Mouse (Mus musculus) gastrocnemius, adult 2 months (tissue): ENCODE results near the gene Olfr957. TPM values are rescaled to one million over a fixed set of nuclear protein-coding genes. Genes with fewer than 3 reads are reported as not detected.
A peak's percentile ranks its signal among the peaks of the same experiment; 100 is the strongest.

Experiments used
- DNase-seq: peaks from one replicate; pipeline ENCODE4 v3.0.0; 2022
- H3K27ac ChIP-seq: fragments of 200-600 bp; 2 replicates; pipeline ENCODE4 v1.8.1; 2022; ENCODE audit warnings: mild to moderate bottlenecking
- H3K4me3 ChIP-seq: fragments of 200-600 bp; 2 replicates; pipeline ENCODE4 v1.8.1; 2022; ENCODE audit warnings: mild to moderate bottlenecking, moderate library complexity
- CTCF ChIP-seq: fragments of 200-600 bp; IDR thresholded peaks from 2 replicates; pipeline ENCODE4 v1.8.1; 2022; ENCODE audit warnings: antibody characterized with exemption, mild to moderate bottlenecking, moderate library complexity
- intact Hi-C: fragments of 180-260 bp; cut with DNase I; formaldehyde crosslinking; loops from one replicate; pipeline ENCODE4 v1.15.1; 2025
- long read RNA-seq, 2 experiments: library from polyadenylated mRNA; stranded (forward); transcript quantifications; one replicate each; pipeline ENCODE4 v2.0.0; 2021
- total RNA-seq, 2 experiments: library from RNA; stranded (reverse); gene quantifications; 2 replicates each; pipeline ENCODE4 v1.2.3; 2021

Olfr957 gene
- total RNA-seq: not detected
- long read RNA-seq, experiment 1: 0 reads
- long read RNA-seq, experiment 2: 0 reads

DNA sequence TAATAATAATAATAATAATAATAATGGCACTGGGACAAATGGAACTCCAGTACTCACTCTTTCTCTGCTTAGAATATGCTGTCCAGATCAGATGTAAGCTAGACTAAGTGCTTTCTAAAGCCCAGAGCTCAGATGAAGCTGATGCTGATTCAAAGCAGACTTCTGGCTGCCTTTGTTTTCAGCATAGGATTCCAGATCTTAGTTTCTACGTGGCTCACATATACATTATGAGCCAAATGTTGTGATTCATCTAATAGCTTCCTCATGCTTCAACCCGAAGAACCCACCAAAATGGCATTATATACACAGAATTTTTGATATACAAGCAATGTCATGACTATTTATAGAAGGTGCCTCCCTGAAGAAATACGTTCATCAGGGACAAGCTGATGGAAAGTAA lies at the start of gene Olfr957:
Gene Olfr957, minus strand, starts transcription at position 279 of the 400 bp plus-strand sequence.
- no peak for DNase-seq
- no peak within 1 kb of the TSS for H3K27ac ChIP-seq
- TF ChIP-seq CTCF: no peak
- no peak within 1 kb of the TSS for H3K4me3 ChIP-seq
- intact Hi-C loops: no loop called here

DNA sequence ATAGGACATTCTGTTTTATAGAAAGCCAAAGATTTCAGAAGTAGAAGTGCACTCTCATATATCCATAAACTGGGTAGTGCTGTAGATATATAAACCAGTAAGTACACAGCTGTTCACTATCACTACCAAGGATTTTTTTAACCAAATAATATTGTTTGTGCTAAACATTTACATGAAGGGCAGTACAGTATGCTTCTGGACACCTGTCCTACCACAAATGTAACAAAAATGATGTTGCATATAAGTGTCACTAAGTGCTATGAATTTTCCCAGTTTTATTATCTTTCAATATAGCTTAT lies 42.7 kb upstream of the Olfr957 start:
- Histone ChIP-seq H3K4me3 (no peak overlapping the region), H3K27ac (no peak overlapping the region)
- intact Hi-C loops: no loop called here
- no peak for TF ChIP-seq CTCF
- DNase-seq: no peak

DNA sequence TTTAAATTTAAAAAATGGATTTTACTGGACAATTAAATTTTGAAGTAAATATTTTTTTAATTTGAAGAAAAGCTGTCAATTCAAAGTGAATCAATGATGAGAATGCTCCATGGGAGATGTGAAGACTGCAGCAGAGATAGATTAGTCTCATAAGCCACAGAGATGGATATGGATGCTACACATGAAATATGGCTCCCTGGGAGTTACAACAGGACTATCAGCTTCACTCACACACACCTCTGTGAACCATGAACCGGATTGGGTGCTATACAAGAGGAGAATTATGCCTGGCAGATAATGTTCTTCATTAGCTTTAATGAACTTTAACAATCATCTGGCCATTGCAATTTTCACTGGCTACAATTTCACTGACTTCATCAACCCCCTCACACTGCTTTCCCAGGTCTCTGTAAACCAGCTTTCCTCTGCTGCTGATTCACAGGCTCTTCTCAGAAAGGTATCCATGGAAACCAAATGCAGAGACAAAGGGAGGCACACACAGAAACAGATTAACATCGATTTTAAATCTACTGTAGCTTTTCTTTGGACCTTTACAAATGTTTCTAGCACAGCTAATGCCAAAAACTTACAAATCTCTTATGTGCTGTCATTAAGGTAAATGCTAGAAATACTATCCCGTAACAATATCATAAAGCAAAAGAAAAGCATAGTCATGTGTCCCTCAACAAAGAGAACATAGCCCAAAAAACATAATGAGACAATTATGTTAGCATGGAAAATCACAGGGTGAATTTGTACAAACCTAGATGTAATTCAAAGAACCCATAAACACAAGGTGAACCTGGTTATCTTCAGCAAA lies 42.1 kb upstream of the Olfr957 start:
- no peak for TF ChIP-seq CTCF
- intact Hi-C loops: no loop called here
- no peak for DNase-seq
- H3K4me3 ChIP-seq: no peak overlapping the region
- H3K27ac ChIP-seq: no peak overlapping the region

DNA sequence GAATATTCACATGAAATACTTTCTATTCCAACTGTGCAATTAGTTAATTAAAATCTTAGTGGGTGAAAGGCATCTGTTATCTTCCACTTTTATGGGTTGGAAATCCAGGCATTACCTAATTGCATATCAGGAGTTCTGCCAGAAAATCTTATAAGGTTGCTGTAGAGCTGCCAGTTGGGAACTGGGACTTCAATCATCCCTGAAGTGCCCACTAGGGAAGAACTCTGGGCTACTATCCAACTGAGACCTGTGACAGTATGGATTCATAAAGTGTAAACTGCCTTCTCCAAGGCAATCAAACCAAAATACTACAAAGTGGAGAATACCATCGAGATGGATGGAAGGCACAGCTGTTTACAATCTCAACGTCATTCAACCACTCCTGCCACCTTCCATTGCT lies 38.3 kb upstream of the Olfr957 start, which contains the start of gene Olfr958:
Gene Olfr958, minus strand, starts transcription at position 109 of the 400 bp plus-strand sequence.
- TF ChIP-seq CTCF: no peak
- no peak within 1 kb of the TSS for H3K27ac ChIP-seq
- no peak for DNase-seq
- intact Hi-C loops: no loop called here
- no peak within 1 kb of the TSS for H3K4me3 ChIP-seq

- intact Hi-C loops: no loop called here
- no peak overlapping the region for H3K4me3 ChIP-seq
- H3K27ac ChIP-seq: no peak overlapping the region
- no peak for TF ChIP-seq CTCF
- no peak for DNase-seq
These were observed 35.2 kb upstream of the Olfr957 start for GRCm38 (mm10) chr9:39550806-39551205.

- intact Hi-C loops: no loop called here
- TF ChIP-seq CTCF: no peak
- no peak for DNase-seq
These were observed 8.1 kb upstream of the Olfr957 start for GRCm38 (mm10) chr9:39523616-39524285.

GRCm38 (mm10) chr9:39518595-39518994 lies 3.0 kb upstream of the Olfr957 start:
- no peak overlapping the region for H3K4me3 ChIP-seq
- H3K27ac ChIP-seq: no peak overlapping the region
- no peak for TF ChIP-seq CTCF
- intact Hi-C loops: no loop called here
- no peak for DNase-seq

More at GRCm38 (mm10) chr9:39523616-39524285, 8.1 kb upstream of the Olfr957 start:
- no peak overlapping the region for H3K27ac ChIP-seq
- no peak overlapping the region for H3K4me3 ChIP-seq

GRCm38 (mm10) chr9:39509412-39509811 lies 6.2 kb downstream of the Olfr957 start:
- DNase-seq: no peak
- Histone ChIP-seq H3K27ac (no peak overlapping the region), H3K4me3 (no peak overlapping the region)
- no peak for TF ChIP-seq CTCF
- intact Hi-C loops: loop anchor here (1.0 kb wide), 1 partner anchor 101 kb away; the partner anchor contains the start of gene Olfr148

GRCm38 (mm10) chr9:39508998-39509397 lies 6.6 kb downstream of the Olfr957 start:
- peak; percentile 68 for TF ChIP-seq CTCF

DNA sequence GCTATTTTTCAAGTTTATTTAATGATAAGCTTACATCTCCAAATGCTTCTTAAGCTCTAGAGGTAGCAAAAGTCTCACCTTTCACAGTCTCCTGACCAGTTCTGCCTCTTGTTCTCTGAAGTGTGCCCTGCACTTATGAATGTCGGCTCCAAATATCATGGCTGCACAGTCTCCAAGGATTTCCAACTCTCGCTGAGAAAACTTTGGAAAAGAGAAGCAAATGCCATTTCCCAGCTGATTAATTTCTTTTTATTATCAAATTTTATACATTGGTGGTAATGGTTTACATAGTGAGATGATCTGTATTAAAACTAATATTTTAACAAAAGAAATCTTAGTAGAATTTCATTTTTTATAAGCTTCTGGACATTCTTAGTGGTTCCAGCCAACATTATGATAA lies 21.7 kb downstream of the Olfr957 start, which contains the start of gene Olfr44:
Gene Olfr44, minus strand, starts transcription at position 101 of the 400 bp plus-strand sequence.
- intact Hi-C loops: no loop called here
- no peak for DNase-seq
- no peak within 1 kb of the TSS for H3K27ac ChIP-seq
- no peak within 1 kb of the TSS for H3K4me3 ChIP-seq
- TF ChIP-seq CTCF: no peak

More at GRCm38 (mm10) chr9:39508998-39509397, 6.6 kb downstream of the Olfr957 start:
- intact Hi-C loops: loop anchor here (1.0 kb wide), 1 partner anchor 101 kb away; the partner anchor contains the start of gene Olfr148
- H3K27ac ChIP-seq: no peak overlapping the region
- no peak overlapping the region for H3K4me3 ChIP-seq
- peak; percentile 20 for DNase-seq

GRCm38 (mm10) chr9:39471844-39472243 lies 43.8 kb downstream of the Olfr957 start, which contains the start of gene Olfr955:
Olfr955 (minus strand) TSS chr9:39471944.
- no peak for DNase-seq
- Histone ChIP-seq H3K4me3 (no peak within 1 kb of the TSS), H3K27ac (no peak within 1 kb of the TSS)
- no peak for TF ChIP-seq CTCF
- intact Hi-C loops: no loop called here

Other genes with a start within 250 kb of the Olfr957 start
- not detected for gene Olfr945, start 239.0 kb downstream of the Olfr957 start, total RNA-seq
- not detected for gene Olfr948, start 189.8 kb downstream of the Olfr957 start, total RNA-seq
- gene Olfr951, start 128.4 kb downstream of the Olfr957 start, total RNA-seq: not detected
- gene Olfr952, start 88.7 kb downstream of the Olfr957 start, total RNA-seq: not detected
- not detected for gene Olfr954, start 59.1 kb downstream of the Olfr957 start, total RNA-seq
- gene Olfr955, start 43.9 kb downstream of the Olfr957 start, total RNA-seq: not detected
- gene Olfr44, start 21.8 kb downstream of the Olfr957 start, total RNA-seq: not detected
- not detected for gene Olfr958, start 38.2 kb upstream of the Olfr957 start, total RNA-seq
- gene Olfr959, start 59.8 kb upstream of the Olfr957 start, total RNA-seq: not detected
- under 1 TPM; 0.26 to 0.67 TPM for gene AW551984, start 88.6 kb upstream of the Olfr957 start, total RNA-seq
- not detected for gene Olfr148, start 94.8 kb upstream of the Olfr957 start, total RNA-seq
- gene Olfr960, start 105.6 kb upstream of the Olfr957 start, total RNA-seq: not detected
- gene Olfr961, start 129.3 kb upstream of the Olfr957 start, total RNA-seq: not detected
- gene Olfr963, start 151.4 kb upstream of the Olfr957 start, total RNA-seq: not detected
- not detected for gene Olfr149, start 191.3 kb upstream of the Olfr957 start, total RNA-seq
- gene Olfr965, start 195.5 kb upstream of the Olfr957 start, total RNA-seq: not detected
- gene Olfr150, start 215.2 kb upstream of the Olfr957 start, total RNA-seq: not detected
- gene Olfr967, start 230.4 kb upstream of the Olfr957 start, total RNA-seq: not detected